Mouse (Mus musculus) embryo, embryonic 11 days (tissue): ENCODE data around the gene Gm10645.
A peak's percentile ranks its signal among the peaks of the same experiment; 100 is the strongest.

Experiments
- DNase-seq: peaks from one replicate; pipeline ENCODE4 v3.0.0-alpha.2; 2015

Gm10645 gene

DNA sequence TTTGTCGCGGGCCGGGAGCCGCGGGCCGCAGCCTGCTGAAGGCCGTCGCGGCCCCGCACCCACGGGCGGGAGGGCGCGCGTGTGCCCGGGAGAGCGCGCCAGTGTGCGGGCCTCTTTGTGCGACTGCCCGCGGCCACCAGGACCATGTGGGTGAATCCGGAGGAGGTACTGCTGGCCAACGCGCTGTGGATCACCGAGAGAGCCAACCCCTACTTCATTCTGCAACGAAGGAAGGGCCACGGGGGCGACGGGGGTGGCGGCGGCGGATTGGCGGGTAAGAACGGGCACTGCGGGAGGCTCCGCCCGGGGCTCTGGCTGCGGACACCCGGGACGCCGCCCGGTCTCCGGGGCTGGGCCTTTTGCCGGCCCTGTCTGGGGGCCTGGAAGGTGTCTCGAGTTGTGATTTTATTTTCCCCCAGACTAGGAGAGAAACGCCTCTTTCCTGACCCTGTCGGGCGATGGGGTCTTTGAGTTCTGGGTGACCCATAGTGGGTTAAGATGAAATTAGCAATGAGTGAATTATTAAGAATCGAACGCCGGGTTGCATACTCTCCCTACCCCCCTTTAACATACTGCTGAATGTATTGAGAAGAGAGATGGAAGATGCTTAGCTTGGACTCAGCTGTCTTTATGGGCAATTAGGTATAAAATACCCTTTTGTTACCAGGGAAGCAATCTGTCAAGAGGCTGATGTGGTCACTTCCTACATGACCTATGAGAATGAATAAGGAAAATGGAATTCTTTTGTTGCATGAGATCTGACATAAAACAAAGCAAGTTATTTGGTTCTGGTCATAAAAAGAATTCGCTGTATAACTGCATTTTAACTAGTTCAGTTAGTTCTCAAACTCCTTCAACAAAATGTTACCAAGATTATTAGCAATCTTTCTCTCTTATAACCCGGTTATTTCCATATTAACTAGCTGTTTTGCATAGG lies at the start of gene Gm10645:
Gene Gm10645, minus strand, starts transcription at position 240 of the 937 bp plus-strand sequence.
- no peak for DNase-seq

DNA sequence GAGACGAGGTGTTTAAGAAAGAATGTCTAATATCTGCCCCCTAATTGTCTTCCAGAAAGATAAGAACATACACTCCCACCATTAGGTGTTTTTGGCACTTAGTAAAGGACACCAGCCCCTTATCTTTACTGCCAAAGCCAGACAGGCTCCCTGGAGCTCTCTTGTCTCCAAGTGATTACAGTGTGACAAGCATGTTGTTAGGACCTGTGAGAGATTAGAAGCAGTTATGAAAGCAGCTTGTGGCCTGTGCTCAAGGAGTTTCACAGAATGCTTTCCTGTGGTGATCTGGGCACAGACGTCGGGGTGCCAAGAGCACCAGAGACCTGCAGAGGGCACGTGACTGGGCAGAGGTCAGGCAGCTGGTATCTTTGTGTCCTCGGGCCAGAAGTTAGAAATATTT lies 49.1 kb upstream of the Gm10645 start:
- DNase-seq = no peak

GRCm38 (mm10) chr8:83210676-83211075 lies 44.7 kb upstream of the Gm10645 start:
- no peak for DNase-seq

DNA sequence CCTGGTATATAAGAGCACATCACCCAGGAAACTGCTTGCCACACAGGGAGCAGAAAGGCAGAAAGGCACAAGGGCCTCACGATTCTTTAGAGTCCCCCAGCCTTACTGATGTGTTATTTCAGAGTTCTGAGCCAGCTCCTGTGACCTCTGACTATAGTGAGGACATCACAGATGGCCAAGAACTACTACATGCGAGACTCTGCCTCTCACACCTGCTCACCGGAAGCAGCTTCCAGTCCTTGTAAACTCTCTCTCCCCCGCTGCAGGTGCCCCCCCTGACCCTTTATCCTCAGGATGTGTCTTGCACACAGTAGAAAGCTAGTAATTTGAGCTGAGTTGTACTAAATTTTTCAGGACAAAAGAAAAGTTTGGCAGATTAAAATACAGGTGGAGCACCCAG lies 43.6 kb upstream of the Gm10645 start:
- no peak for DNase-seq

DNA sequence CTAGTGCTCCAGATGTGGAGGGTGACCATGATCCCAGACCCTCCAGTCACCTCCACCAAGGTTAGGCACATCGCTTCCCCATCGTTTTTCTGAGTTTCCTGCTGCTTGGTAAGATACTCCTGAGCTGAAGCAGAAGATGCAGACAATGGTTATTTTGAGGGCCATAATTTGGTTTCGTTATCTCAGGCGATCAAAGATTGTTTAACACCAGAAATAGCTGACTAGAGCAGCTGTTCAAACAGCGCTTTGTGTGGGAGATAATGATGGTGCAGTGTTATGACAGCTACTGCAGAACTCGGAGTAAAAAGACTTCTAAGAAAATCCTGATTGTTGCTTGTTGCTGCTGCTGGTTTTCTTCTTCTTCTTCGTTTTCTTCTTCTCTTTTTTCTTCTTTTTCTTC lies 39.9 kb upstream of the Gm10645 start:
- DNase-seq = no peak

GRCm38 (mm10) chr8:83202946-83203345 lies 37.0 kb upstream of the Gm10645 start:
- no peak for DNase-seq

DNA sequence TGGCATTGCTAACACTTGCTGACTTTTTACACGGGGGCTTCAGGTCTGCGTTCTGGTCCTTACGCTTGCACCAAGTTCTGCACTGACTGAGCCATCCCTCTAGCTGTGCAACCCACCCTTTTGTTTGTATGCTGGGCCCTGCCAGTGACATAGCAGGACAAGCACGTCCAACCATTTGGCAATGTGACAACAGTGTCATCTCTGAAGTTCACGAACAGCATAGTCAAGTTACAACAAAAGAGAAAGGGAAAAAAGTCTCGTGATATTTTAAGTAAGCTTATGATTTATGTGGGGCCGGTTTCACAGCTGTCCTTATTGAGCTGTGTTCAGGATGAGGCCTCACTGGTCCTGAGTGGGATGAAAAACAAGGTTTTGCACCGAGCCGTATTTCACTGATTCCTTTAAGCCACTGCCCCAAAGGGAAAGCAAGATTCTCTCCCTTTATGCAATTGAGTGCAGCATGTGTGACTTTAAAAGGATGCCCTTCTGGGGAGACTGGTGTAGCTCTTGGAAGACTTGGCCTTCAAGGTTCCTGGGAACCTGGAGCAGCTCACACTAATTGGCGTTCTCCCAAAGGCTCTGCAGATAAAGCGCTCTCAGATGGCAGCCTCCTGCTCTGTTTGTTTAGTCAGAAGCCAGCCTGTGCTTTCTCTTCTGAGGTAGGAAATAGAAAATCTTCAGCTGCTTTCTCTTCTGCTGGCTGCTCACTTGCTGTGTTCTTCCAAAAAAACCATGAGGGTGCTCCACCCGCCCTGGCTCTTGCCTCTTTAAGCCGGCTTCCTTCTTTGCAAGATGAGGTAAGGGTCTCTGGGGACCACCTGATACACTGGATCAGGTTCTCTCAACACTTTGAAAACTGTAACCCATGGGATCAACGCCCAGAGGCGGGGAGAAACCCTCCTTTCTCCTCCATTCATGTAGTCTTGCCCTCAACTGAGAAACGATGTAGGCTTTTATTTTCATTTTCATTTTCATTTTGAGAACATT lies 34.5 kb upstream of the Gm10645 start:
- DNase-seq = no peak

- no peak for DNase-seq
These were observed 33.7 kb upstream of the Gm10645 start for GRCm38 (mm10) chr8:83199715-83200114.

- DNase-seq = no peak
These were observed 30.1 kb upstream of the Gm10645 start for GRCm38 (mm10) chr8:83196088-83196487.

DNA sequence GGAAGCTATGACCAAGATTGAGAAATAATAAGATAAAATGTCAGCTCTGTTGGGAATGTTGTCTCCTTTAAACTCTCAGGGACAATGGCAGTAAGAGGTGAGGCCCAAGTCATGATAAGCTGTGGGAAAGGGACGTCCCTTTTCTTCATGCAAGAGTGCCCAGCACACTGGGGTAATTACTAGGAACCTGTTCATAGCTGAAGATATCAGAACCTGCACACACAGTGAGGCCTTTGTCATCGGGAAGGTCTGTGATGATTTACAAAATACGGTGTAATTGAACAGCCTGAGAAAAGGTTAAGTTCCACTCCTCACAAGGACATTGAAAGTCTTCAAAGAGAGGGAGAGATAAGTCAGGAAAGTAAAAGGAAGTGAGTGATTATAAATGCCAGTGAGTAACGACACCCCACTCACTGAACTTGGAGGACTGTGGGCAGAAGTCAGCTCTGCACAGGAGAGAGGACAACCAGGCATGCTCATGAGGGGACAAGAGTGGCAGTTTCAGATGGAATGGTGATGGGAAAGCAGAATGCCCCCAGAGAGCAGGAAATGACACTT lies 23.6 kb upstream of the Gm10645 start:
- DNase-seq = no peak

DNA sequence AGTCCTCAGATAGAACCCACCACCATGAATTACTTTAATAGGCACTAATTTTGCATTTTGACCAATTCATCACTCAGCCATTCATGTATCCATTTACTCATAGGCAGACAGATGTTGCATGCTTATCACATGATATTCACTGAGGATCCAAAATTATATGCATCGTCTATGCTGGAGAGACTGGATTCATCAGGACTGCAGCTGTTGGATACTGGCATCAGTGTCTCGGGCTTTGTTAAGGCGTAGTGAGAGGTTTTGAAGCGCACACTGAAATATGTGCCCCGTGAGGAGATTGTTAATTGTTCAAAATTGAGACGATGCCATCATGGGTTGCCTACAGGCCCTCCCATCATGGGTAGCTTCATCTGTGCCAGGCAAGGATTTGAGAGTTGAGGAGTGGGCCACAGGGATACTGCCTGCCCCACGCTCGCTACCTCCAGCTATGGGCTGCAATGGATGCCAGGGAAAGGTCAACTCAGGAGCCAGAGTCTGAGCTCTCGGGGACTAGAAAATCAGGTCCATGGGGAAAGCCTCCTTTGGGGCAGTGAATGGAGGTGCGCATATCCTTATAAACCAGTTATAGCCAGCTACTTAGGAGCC lies 21.5 kb upstream of the Gm10645 start:
- no peak for DNase-seq

DNA sequence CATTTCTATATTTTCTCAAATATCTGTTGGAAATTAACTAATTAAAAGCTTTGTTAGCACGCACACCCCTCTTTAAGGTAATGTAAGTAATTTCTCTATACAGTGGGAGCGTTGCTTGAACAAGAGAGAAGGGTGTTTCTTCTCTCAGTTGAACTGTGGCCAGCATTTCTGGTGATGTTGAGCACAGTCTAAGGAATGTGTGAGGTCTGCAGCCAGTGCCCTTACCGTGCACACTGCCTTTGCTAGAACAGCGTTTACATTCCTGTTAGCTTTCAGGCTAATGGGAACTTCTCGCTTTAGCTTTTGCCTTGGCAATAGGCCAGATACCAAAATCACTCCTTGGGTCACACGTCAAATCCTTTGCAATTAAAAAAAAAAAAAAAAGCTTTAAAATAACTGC lies 20.4 kb upstream of the Gm10645 start:
- DNase-seq = no peak

GRCm38 (mm10) chr8:83182784-83183183 lies 16.8 kb upstream of the Gm10645 start:
- DNase-seq = no peak

GRCm38 (mm10) chr8:83181851-83182482 lies 16.0 kb upstream of the Gm10645 start:
- no peak for DNase-seq

- peak; percentile 65 for DNase-seq
These were observed 12.3 kb upstream of the Gm10645 start for GRCm38 (mm10) chr8:83178228-83178742.

DNA sequence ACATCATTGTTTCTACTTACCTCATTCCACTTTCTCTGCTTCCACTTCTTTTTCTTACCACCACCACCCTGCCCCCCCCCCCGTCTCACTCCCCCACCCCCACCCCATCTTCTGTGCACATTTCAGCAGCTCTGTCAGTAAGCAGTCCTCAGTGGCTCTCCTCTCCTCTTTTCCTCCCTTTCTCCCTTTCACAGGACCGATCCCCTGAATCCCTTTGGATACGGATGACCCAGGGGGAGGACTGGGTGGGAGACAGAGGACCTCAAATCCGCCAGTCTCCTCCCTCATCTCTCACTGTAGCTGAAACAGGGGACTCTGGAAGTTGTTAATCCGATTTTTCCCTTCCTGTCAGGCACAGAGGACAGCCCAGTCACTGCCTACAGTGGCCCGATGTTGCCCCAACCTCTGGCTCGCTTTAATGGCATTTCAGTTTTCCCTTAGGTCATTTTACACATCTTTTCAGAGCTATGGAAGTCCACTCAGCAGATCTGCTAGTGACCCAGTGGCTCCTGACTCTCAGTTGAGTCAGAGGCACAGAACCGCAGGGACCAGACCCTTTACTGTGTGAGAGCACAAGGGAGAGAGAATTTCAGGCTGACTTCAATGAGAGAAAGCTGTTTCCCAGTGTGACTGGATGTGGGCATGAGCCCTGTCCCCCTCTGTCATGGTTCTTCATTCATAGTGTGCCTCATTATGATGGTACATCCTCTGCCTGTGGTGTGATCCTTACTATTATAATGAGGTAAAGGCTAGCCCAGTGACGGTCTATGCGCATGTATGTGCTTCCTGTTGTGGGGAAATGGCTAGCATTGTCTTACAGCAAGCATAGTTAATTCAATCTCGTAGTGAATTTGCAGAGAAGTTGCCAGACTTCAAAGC lies 11.6 kb upstream of the Gm10645 start:
- DNase-seq = no peak

GRCm38 (mm10) chr8:83176785-83177184 lies 10.8 kb upstream of the Gm10645 start:
- no peak for DNase-seq

- no peak for DNase-seq
These were observed 9.7 kb upstream of the Gm10645 start for GRCm38 (mm10) chr8:83175680-83176079.

DNA sequence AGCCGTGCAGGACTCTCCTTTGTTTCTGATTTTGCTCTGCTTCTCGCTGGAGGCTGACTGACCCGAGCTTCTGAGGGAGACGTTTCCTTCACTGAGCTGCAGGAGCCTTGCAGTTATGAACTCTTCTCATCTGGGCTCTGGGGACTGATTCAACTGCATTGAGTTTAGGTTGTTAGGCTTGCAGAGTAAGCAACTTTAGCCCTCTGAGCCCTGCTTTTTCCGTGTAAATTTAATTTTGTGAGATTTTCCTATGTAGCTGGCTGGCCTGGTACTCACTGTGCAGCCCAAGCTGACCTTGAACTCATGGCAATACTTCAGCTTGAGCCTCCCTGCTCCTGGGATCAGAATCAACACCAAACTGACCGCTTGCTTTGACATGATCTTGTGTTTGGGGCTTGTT lies 4.9 kb upstream of the Gm10645 start:
- no peak for DNase-seq

DNA sequence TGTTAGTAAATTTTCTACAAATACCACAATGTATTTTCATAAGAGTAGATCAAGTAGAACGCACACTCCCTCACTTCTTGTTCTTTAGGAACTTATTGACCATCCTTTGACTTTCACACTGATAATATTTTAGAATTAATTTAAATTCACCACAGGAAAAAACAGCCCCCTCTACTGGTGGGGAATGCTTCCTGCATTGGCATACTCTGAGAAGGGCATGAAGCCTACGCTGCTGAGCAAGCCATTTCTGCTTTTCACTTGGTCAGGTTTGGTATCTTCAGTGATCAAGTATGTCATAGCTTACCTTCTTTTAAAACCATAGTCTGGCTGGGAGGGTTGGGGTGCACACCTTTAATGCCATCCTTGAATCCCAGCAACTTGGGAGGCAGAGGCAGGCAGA lies 3.7 kb upstream of the Gm10645 start:
- DNase-seq = no peak

DNA sequence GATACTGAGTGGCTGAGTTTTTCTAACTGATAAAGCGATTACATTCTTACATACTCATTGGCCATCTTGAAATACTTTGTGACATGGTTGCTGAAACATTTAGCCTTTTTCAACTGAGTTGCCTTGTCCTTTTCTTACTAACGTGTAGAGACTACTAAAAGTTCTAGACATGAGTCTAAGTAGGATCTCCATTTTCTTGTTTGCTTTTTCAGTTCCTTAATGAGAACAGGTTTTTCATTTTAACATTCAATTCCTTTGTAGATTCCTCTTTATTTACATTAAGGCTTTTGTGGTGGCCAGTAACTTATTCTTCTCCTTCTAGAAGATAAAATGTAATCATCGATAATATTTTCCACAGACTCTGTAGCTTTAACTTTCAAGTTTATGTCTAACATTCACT lies 3.2 kb upstream of the Gm10645 start:
- no peak for DNase-seq
